Mouse (Mus musculus) T-cell, adult 2 months (primary cell): ENCODE measurements around the gene Ranbp1.
A peak's percentile ranks its signal among the peaks of the same experiment; 100 is the strongest.

Source experiments
- DNase-seq: peaks from one replicate; pipeline ENCODE4 v3.0.0; 2022; ENCODE audit warnings: low spot score

Ranbp1 gene

DNA sequence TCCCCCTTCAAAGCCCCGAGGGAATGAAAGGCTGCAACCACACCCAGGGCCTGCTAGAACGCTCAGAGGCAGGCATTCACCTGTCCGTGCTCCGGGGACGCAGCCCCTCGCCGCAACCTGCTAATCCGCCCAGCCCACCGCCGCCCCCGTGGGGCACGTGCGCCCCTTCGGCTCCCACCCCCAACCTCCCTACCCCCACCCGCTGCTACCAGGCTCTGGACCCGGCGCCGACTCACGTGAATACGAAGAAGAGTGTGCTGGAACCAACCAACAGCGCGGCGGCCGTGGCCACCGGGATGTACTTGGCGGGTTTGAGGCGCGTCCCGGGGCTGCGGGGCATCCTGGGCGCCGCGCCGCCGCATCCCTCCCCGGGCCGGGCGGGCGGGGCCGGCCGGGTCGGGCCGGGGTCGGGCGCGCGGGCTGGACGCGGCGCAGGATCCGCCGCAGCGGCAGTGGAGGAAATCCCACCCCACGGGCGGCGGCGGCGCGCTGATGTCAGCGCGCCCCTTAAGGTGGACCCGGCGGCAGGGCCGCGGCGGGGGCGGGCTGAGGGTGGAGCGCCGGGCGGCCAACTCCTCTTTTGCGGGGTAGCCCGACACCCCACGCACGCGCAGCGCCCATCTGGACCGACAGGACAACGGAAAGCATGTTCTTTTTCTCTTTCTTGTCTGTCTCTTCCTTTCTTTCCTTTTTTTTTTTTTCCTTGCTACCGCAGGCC is 13.7 kb downstream of the Ranbp1 start, which contains the start of gene Zdhhc8:
Zdhhc8 (minus strand) TSS at position 466 of the 718 bp plus-strand sequence.
- DNase-seq: peak; percentile 51

DNA sequence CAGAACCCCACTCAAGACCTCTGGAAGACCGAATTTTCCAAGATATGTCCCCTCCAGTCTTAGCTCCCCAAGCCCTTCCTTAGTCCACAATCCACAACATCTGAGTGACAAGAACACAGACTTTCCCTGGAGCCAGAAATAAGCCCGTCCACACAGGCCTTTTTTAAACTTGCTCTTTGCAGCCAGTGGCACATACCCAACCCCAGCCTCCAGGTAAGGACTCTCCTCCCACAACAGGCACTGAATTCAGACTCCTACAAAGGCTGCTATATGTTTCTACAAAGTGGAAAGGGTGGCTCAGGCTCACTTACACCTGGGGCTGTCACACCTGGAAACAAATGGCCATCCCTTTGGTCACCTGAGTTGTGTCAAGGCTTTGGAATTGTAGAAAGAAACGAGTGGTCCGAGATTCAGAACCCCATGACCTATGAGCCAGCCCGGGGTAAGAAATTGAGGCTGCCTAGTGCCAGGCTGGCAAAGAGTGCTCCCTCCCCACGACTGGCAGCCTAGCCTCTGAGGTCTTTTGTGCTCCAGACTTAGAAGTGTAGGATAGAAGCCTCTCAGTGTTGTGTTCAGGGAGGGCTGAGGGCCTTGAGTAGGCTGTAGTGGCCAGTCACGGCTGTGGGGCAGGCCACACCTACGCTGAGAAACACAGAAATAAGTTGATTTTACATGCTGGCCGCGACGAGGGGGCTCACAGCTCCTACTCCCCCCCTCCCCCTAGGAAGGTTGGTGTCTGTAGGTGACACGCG is 14.4 kb downstream of the Ranbp1 start:
- no peak for DNase-seq

DNA sequence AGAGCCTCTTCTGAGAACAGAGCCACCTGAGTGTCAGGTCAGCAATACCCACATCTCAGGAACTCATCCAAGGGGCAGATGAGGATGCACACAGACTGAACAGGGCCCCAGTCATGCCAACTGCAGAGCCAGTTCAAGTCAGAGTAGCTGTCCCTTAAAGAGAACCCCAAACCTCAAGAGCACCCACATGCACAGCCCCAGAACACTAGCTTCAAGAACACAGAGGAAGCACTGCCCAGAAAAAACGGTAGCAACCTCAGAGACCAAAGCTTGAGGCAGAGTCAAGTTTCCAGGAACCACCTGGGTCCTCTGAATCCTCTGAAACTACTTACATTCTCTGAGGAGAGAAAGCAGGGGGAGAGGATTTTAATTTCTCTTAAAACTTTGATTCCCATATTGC is 15.1 kb downstream of the Ranbp1 start:
- no peak for DNase-seq

DNA sequence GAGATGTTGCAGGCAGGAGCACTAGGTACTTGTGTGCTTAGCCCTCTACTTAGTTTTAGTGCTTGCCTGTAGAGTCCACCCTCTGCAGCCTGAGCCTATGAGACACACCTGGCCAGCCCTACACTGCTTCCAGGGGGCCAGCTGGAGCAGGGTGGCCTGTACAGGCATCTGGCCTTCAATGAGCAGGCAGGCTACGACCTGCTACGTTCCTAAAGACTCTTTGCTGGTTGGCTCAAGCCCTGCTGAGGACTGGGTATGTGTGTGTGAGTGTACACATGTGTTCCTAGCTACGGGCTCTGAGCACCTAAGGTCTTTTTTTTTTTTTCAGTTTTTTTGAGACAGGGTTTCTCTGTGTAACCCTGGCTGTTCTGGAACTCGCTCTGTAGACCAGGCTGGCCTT is 17.1 kb downstream of the Ranbp1 start:
- DNase-seq: no peak

DNA sequence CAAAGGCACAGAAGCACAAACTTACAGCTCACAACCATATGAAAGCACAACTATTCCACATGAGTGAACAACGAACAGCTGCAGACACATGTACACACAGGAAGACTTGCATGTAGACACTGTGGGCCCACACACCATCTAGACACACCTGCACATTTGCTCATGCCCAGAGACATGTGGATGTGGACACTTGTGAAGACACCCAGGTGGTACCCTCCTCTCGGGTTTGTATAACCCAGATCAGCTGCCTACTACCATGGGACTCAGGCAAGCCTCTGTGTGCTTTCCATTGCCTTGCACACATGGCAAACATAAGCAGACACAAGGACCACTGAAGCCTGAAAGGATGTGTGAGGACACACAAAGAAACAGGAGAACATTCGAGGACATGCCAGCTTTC is 17.5 kb downstream of the Ranbp1 start:
- no peak for DNase-seq

DNA sequence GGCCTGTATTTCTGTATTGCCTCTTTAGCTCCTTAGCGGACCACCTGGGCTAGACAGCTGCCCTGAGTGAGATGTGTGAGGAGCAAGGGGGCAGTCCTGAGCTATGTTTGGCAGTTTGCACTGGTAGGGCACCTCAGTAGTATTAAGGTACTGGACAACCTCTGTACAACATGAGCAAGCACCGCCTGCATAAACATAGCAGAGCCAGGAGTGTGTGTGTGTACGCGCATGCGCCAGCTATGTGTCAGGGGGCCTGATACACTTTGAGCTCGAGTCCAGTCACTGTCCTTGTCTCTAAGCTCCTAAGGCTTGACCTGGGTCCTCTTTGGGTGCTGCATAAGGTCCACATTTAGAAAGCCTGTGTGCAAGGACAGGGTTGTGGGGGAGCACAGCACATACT is 17.9 kb downstream of the Ranbp1 start:
- DNase-seq: no peak

DNA sequence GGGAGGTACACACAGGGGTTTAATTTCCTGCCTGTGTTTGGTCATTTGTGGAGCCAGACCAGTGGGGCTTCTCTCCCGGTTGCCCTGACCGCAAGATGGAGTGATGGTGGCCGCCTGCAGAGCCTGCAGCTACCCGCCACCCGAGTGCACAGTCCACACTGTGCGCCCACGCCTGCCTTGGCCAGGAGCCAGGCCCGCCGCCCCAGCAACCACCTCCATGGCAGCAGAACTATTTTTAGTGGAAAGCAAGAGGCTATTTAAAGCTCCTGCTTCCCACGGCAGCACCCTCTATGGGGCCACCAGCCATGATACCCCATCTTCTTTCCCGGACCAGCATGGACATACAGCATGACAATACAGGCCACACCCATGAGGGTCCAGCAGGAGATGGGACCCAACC is 18.9 kb downstream of the Ranbp1 start:
- no peak for DNase-seq

DNA sequence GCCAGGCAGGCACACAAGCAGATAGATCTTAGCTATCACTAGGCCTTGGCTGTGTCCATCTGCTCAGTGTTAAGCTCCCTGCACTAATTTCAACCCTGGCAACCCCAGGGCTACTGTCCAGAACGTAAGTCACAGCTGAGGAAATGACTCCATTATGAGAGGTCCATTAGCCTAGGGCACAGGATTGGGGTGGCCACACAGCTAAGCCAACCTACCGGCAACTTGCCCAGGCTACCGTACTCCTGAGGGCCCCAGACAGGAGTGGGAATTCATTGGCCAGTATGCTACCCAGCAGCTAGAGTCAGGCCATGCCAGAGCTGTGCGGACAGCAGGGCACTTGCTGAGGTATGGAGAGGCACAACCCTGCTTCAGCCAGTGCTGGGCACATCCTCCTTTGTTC is 19.7 kb downstream of the Ranbp1 start:
- DNase-seq: no peak

DNA sequence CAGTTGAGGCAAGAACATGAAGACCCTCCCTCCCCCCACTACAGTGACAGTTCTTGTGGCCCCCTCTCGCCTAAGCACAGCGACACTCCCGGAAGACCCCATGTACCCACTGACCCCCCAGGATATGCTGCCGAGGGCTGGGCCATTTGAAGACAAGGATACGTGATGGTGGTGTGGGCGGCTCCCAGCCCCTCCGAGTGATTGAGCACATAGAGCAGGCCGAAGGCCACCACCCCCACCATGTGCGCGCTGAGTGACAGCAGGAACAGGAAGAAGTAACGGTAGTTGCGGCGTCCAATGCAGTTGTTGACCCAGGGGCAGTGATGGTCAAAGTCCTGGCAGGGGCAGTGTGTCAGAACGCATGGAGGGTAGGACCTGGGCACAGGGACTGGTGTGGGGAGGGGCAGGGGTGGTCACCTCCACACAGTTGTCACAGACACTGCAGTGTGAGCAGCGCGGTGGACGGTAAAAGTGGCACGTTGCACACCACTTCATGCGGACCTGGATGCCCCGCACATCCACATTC is 20.6 kb downstream of the Ranbp1 start:
- no peak for DNase-seq

DNA sequence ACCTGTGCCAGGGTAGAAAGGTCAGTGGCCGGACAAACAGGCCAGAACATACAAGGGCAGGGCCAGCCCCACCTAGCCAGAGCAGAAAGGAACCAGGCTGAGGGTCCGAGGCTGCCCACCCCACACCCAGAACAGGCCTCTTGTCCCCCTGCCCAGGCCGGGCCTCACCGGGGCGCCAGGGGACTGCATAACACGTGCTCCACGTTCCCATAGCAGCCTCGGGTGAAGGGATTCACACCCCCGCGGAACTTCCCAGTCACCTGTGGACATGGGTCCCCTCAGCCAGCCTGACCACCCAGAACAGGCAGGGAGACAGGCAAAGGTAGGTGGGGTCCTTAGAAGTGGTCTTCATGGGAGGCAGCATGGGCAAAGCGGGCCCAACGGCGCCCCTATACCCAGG is 21.3 kb downstream of the Ranbp1 start:
- DNase-seq: no peak

DNA sequence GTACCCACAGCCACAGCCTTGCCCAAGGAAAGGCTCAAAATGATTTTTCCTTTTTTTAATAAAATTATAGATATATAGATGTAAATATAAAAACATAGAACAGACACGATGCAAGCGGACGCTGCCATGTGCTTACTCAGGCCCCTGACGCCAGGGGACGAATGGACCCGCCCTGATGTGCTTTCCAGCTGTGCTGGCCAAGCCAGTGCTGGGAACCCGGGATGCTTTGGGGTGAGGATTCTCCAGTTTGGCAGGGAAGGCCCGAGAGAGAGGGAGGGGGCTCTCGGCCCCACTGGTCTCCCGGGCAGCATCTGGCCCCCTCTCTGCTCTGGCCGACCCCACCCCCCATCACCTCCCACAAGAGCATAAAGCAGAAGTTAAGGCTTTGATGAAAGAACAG is 26.3 kb downstream of the Ranbp1 start:
- no peak for DNase-seq

DNA sequence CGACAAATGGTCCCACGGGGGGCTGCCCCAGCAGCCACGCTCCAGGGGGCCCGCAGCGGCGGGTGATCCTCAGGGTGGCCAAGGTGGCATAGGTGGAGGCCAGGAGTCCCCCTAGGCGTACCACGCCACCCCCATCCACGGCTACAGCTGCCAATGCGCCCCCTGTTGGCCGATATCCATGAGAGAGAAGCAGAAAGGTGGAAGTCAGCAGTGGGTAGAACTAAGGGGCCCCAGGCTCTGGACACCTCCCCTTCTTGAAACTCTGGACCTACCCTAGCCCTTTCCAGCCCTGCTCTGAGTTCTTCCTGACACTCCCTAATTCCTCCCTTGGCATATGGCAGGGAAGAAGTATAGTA is 27.0 kb downstream of the Ranbp1 start:
- no peak for DNase-seq

DNA sequence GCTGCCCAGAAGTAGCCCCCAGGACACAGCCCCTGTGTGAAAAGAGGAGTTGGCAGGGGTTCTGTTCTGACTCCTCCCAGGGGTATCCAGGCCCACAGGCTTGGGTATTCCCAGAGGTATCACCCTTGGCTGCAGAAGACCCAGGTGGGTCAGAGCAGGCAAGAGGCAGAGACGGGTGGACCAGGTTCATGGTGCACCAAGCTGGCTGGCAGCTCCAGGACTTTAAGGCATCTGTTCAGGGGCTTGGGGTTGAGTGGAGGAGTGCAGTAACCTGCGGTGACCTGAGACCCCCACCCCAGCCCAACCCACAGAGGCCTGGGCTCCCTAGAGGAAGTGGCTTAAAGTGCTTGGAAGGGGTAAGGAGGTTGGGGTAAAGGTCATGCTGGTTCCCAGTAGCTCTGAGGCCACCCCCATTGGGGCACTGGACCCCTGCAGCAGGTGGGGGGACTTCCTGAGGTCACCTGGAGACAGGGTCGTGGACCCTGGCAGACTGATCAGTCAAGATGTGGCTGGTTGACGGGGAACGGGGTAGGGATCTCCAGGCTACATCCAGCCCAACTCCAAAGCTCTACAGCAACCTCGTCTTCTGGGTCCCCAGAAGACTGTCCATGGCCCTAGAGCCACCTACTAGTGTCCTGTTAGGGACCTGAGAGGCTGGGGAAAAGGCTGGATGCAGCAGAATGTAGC is 27.5 kb downstream of the Ranbp1 start:
- DNase-seq: no peak

DNA sequence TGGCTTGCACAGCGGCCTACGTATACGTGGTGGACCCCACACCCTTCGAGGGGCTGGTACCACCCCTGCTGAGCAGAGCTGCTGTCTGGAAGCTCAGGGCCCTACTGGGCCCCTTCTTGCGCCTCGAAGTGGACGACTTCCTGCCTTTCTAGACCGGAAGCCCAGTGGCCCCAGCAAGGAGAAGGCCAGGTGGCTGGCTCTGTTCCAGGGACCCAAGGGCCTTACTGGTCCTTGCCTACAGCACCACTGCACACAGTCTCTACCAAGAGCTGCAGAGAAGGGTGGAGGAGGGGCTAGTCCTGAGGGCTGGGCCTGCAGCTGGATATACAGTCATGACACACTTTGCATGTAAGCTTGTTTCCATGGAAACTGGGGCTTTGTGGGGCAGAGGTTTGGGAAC is 28.5 kb downstream of the Ranbp1 start:
- DNase-seq: no peak

DNA sequence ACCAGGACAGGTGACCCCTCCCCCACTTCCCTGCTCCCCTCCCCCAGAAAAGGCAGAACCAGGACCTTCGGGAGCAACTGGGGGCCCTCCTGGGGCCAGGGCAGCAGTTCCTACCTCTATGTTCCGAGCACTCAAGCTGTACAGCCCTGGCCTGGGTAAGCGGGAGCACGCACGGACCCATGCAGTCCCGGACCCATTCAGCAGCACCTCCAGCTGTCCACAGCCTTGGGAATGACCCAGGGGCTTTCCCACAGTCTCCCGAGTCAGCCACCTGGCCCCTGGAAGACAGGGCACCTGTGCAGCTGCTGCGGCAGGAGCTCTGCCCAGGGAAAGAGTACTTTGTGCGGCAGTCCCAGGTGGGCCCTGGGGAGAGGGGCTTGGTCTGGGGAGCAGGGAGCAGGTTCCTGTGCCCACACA is 29.9 kb downstream of the Ranbp1 start:
- no peak for DNase-seq

DNA sequence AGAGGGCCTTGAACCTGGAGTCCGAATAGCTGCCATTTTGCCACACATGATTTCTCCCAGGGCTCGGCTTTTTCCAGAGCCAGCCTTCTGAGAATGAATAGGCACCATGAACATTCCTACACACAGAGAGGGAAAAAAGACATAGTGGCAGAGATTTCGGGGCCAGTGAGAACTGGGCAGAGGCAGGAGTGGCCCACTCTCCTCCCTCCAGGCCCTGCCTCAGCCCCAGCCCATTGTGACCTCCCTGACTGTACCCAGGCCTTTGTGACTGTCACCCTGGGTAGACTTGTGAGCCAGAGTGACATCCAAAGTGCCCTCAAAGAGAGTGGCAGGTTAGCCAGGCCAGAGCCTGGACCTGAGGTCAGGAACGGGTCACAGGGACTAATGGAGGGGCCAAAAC is 31.0 kb downstream of the Ranbp1 start, which contains the start of gene Ccdc188:
Ccdc188 (plus strand) TSS at position 301 of the 400 bp plus-strand sequence.
- DNase-seq: no peak

DNA sequence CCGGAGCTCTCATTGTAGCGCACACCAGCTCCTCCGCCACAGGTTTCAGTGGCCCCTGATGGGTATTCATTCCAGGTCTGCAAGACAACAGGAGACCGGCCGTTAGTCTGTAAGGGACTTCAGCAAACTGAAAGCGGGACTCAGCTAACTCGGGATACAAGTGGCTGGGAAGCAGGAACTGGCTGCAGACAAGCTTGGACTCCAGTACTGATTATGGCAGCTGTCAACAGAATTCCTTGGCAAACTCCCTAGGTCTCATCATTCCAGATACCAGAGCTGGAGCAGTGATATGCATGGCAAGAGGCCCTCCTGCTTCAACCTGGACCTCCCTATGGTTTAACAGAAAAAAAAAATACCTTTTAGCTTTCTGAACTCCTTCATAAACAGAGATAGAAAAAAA is 33.7 kb downstream of the Ranbp1 start:
- DNase-seq: no peak

DNA sequence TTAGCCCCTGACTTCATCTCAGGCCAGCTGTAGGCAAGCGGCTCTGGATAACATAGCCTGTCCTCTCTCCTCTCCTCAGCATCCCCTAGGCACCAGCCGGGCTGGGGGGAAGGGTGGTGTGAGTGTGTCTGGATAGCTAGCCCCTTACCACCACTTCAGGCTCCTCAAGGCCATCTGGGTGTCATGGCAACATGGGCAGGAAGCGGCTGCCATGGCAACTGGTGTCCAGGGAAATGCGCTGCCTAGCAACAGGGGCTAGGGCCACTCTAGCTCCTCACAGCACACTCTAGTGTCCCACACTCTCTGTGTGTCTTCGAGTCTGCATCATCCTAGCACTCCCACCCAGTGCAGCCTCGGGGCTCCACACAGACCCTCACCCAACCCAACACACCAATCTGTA is 34.8 kb downstream of the Ranbp1 start:
- DNase-seq: no peak

DNA sequence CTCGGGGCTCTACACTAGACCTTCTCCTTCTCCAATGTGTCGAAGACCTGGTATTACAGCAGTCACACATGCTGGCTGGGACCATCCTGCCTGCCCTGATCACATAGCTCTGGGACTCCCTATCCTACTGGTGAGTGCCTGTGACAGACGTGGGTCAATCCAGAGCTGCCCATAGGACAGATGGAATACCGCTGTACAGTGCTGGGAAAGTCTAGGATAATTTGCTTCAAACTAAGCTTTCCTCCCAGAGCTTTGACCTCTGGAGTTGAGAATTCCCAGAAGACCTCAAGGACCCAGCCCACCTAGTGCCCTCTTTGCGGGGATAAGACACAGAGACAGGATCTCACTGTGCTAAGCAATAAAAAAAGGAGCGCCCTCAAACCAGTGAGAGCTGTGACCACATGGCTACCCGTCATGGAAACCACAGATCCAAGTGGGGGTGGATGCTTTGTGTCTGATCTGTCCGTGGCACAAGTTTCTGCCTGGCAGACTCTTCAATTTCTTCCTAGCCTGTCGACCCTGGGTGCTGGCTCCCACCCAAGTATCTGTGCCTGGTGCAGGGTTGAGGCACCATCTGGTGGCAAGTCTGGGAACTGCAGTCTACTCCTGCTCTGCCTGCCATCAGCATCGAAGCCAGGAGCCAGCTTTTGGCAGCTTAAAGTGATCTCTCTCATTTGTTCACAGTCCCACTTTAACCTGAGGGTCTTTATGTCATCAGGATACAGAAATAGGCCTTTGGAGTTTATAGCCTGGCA is 36.9 kb downstream of the Ranbp1 start:
- DNase-seq: peak; percentile 67

DNA sequence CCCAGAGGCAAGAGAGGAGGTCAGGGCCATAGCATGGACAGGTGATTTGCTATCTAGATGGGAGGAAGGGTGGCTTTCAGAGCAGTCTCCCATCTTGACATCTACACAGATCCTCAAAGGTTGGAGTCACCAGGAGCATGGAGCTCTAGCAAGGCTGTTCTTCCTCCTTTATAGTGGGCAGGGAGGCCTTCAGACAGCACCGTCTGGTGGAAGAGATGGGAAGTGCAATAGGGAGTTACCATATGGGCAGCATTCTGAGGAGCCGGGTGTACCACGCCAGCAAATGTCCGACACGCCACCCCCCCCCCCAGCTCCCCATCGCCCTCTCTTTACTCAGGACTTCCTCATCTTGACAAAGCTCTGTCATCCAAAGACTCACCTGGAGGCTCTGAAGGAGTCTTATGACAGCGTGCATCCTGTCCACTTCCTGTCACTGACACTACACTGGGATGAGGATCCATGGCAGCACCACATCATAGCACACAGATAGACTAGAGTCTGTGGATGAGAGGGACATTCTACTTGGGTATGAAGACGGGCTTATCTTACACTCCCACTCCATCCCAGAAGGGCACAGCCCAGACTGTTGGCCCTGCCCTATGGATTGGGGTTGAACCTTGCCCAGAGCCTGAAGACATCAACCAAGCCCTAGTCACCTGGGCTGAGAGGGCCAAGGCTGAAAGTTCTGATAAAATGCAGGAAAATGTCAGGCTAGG is 37.7 kb downstream of the Ranbp1 start:
- DNase-seq: peak; percentile 31

DNA sequence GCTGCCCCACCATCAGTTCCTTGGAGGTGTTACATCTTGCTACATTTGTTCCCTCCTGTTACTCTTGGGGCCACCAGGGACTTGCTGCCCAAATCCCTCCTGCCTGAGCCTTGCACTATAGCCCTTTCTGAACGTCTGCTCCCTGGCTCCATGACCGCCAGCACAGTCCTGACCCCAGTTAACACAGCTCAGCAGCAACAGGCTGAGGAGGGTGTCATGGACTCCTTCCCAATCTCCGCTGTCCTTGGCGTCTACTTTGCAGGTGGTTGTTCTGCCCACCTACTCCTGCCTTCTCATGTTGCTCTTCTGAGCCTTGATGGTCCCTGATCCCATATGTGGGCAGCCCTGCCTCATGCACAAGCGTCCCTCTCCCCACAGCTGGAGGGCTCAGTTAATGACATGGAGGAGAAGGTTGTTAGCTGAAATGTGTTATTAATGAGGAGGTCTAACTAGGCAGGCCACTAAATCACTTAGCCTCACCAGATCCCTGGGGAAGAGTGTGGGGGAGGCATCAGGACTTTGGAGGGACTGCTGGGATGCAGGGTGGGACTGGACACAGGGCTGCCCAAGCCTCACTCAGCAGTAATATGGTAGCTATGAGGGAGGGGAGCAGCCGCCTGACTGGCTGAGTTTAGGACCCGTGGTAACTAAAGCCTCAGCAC is 45.0 kb downstream of the Ranbp1 start:
- DNase-seq: no peak
